Mouse (Mus musculus): ENCODE results near the gene Dnmt3a. TPM values are rescaled to one million over a fixed set of nuclear protein-coding genes. Genes with fewer than 3 reads are reported as not detected.

Dnmt3a gene
- 48.7 and 53.1 TPM in 2 replicates for polyA plus RNA-seq (2012; rRNA removed)
- polyA plus RNA-seq (2014; fragmentation: Nextera tagmentation; extraction: Ambion mirVana) = 74.5 and 84.4 TPM in 2 replicates

DNA sequence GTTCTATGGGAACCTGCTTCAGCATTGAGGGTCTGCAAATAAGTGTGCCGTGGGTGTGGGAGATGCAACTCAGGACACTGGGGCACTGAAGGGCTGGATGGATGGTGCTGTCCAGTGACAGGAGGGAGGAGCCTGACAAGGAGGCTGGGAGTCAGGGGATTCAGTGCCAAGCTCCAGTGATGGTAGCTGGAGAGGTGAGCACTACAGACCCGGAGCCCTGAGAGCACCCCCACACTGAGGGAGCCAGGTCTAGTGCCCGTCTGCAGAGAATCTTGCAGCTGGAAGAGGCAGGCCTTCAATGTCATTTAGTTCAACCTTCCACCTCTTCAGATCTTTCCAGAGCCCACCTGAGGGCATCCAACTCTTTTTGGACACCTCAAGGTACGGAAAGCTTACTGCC is at the start of gene Dnmt3a:
TSS of gene Dnmt3a (plus strand) at position 156 of the 400 bp plus-strand sequence.
- ATAC-seq (ENCODE audit: low FRiP score, low read depth) (no peak), DNase-seq (ENCODE audit: low spot score) (no peak)
- peak within 1 kb of the TSS; percentile 64 for H3K4me3 ChIP-seq (replicated peaks; ENCODE audit: low read length)
- 22% methylated on average over 4 of the region's 4 CpGs for WGBS
- no peak for TF ChIP-seq POLR2A (IDR thresholded peaks at IDR 0.05; ENCODE audit: borderline replicate concordance, extremely low read depth, insufficient read depth, insufficient read length)
- no peaks in the 10 kb centered on the region for H3K36me3 ChIP-seq (ENCODE audit: control insufficient read depth, insufficient read depth, low read length)
- peak within 1 kb of the TSS; percentile 71 for H3K4me2 ChIP-seq (replicated peaks; ENCODE audit: low read depth, low read length, severe bottlenecking)
- H3K4me1 ChIP-seq (ENCODE audit: control insufficient read depth, insufficient read depth, low read length) = peaks cover 30% of the 10 kb centered on the region
- no peaks in the 10 kb centered on the region for H3K27me3 ChIP-seq (ENCODE audit: control insufficient read depth, insufficient read depth, low read length)
- no peaks in the 10 kb centered on the region for H3K9me3 ChIP-seq (ENCODE audit: control insufficient read depth, low read length)
- H3K9ac ChIP-seq (ENCODE audit: low read depth, low read length, severe bottlenecking) = peak within 1 kb of the TSS; percentile 96
- peak within 1 kb of the TSS; percentile 95 for H3K27ac ChIP-seq (replicated peaks; ENCODE audit: low read depth, low read length)

DNA sequence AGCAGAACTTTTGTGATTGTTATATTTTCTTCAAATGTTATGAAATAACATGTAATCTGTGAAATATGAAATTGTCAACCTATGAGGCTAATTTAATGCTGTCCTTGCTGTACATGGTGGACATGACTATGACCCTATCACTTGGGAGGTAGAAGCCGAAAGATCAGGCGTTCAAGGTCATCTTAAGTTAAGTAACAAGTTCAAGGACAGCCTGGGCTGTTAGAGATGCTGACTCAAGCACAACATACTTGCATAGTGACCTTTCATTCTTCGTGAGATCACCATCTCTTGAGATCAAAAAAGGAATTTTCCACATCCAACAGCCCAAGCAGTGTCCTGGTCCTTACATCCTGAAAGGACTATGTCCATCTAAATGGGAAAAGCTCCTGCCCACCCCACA is 49.6 kb upstream of the Dnmt3a start:
- Histone ChIP-seq H3K4me2 (replicated peaks; ENCODE audit: low read depth, low read length, severe bottlenecking) (no peak overlapping the region), H3K27ac (replicated peaks; ENCODE audit: low read depth, low read length) (no peak overlapping the region), H3K27me3 (ENCODE audit: control insufficient read depth, insufficient read depth, low read length) (no peaks in the 10 kb centered on the region), H3K4me1 (ENCODE audit: control insufficient read depth, insufficient read depth, low read length) (no peaks in the 10 kb centered on the region), H3K9ac (ENCODE audit: low read depth, low read length, severe bottlenecking) (no peak overlapping the region), H3K4me3 (replicated peaks; ENCODE audit: low read length) (no peak overlapping the region), H3K36me3 (ENCODE audit: control insufficient read depth, insufficient read depth, low read length) (peaks cover 20% of the 10 kb centered on the region), H3K9me3 (ENCODE audit: control insufficient read depth, low read length) (no peaks in the 10 kb centered on the region)
- TF ChIP-seq POLR2A (IDR thresholded peaks at IDR 0.05; ENCODE audit: borderline replicate concordance, extremely low read depth, insufficient read depth, insufficient read length) = no peak
- ATAC-seq (ENCODE audit: low FRiP score, low read depth) (no peak), DNase-seq (ENCODE audit: low spot score) (no peak)
- 99% methylated on average over 3 of the region's 3 CpGs for WGBS

DNA sequence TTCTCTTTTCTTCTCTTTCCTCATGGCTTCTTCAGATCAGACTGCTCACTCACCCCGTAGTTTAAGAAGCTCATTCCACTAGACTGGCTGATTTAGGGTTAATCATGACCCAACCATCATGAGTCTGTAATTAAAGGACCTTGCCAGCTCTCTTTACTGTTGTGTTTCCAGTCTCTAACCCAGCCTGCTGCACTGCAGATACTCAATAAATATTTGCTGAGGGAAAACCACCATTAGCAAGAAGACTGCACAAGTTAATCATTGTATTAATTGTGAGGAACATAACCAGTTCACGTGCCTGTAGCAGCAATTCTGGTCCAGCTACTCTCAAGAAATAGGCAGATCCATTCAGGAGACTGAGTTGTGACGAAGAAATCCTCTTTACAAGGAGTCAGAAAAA is 47.7 kb upstream of the Dnmt3a start:
- DNase-seq (ENCODE audit: low spot score) (no peak), ATAC-seq (ENCODE audit: low FRiP score, low read depth) (no peak)
- H3K9ac ChIP-seq (ENCODE audit: low read depth, low read length, severe bottlenecking) = no peak overlapping the region

DNA sequence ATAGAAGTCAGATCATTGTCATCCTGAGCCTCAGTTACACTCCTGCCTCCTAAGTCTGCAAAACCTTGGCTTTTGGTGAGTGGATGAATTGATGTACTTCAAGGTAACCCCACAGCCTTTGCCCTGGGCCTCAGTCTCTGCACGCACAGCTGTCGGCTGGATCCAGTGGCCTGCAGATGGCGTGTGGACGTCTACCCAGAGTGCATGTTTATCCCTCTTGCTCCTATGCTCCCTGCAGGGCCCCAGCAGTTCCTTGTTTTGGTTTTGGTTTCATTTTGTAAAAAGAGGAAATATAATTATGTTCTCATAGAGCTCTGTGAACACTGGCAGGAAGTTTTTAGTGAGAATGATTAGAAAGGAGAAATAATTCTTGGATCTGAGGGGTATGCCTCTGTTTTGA is 46.4 kb upstream of the Dnmt3a start:
- H3K4me3 ChIP-seq (replicated peaks; ENCODE audit: low read length) = no peak overlapping the region
- peaks cover 4% of the 10 kb centered on the region; the same call in 1 of the 2 replicates for H3K36me3 ChIP-seq (ENCODE audit: control insufficient read depth, insufficient read depth, low read length)
- no peak overlapping the region for H3K9ac ChIP-seq (ENCODE audit: low read depth, low read length, severe bottlenecking)
- TF ChIP-seq POLR2A (IDR thresholded peaks at IDR 0.05; ENCODE audit: borderline replicate concordance, extremely low read depth, insufficient read depth, insufficient read length) = no peak
- no peaks in the 10 kb centered on the region for H3K4me1 ChIP-seq (ENCODE audit: control insufficient read depth, insufficient read depth, low read length)
- 44% methylated on average over 4 of the region's 4 CpGs for WGBS
- no peak for ATAC-seq (ENCODE audit: low FRiP score, low read depth)
- no peak overlapping the region for H3K4me2 ChIP-seq (replicated peaks; ENCODE audit: low read depth, low read length, severe bottlenecking)
- H3K9me3 ChIP-seq (ENCODE audit: control insufficient read depth, low read length) = no peaks in the 10 kb centered on the region
- DNase-seq (ENCODE audit: low spot score) = no peak
- no peaks in the 10 kb centered on the region for H3K27me3 ChIP-seq (ENCODE audit: control insufficient read depth, insufficient read depth, low read length)
- no peak overlapping the region for H3K27ac ChIP-seq (replicated peaks; ENCODE audit: low read depth, low read length)

More for the DNA sequence above, 47.7 kb upstream of the Dnmt3a start:
- Histone ChIP-seq H3K36me3 (ENCODE audit: control insufficient read depth, insufficient read depth, low read length) (peaks cover 7% of the 10 kb centered on the region), H3K4me2 (replicated peaks; ENCODE audit: low read depth, low read length, severe bottlenecking) (no peak overlapping the region), H3K27ac (replicated peaks; ENCODE audit: low read depth, low read length) (no peak overlapping the region), H3K4me1 (ENCODE audit: control insufficient read depth, insufficient read depth, low read length) (no peaks in the 10 kb centered on the region), H3K9me3 (ENCODE audit: control insufficient read depth, low read length) (no peaks in the 10 kb centered on the region), H3K27me3 (ENCODE audit: control insufficient read depth, insufficient read depth, low read length) (no peaks in the 10 kb centered on the region), H3K4me3 (replicated peaks; ENCODE audit: low read length) (no peak overlapping the region)
- no peak for TF ChIP-seq POLR2A (IDR thresholded peaks at IDR 0.05; ENCODE audit: borderline replicate concordance, extremely low read depth, insufficient read depth, insufficient read length)
- WGBS = 79% methylated on average over 3 of the region's 3 CpGs

DNA sequence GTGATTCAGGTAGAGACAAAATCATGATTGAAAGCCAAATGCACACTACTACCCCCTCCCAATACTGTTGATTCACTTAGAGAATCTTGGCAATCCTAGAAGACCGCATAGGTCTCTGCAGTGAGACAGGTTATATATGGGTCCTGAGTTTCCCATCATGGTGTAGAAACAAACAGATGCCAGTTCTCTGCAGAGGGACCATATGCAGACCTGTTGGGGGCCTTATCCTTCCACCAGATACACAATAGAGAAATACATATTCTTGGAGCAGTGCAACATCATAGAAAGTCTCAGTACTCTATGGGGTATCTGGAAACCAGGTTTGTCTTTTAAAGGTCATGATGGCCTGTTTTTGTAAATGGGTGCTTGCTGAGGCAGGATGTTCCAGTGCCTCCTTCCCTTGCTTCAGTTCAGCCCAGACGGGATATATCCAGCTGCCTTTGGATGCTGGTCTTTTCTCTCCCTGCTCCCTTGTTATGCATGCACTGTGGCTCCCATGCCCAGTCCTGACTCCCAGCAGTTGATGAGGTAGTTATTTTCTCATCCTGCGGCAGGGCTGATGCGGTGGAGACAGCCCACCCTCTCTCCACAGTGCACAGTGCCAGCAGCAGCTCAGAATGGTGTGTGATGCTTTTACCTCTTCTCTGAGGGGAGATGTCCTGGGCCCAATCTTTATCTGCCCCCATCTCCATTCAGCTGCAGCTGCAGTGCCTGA is 44.8 kb upstream of the Dnmt3a start:
- ATAC-seq (ENCODE audit: low FRiP score, low read depth) (no peak), DNase-seq (ENCODE audit: low spot score) (no peak)
- 81% methylated on average over 4 of the region's 4 CpGs for whole genome bisulfite sequencing
- Histone ChIP-seq H3K4me3 (replicated peaks; ENCODE audit: low read length) (no peak overlapping the region), H3K4me2 (replicated peaks; ENCODE audit: low read depth, low read length, severe bottlenecking) (no peak overlapping the region), H3K27ac (replicated peaks; ENCODE audit: low read depth, low read length) (no peak overlapping the region), H3K36me3 (ENCODE audit: control insufficient read depth, insufficient read depth, low read length) (peaks cover 4% of the 10 kb centered on the region; the same call in 1 of the 2 replicates), H3K27me3 (ENCODE audit: control insufficient read depth, insufficient read depth, low read length) (no peaks in the 10 kb centered on the region), H3K9ac (ENCODE audit: low read depth, low read length, severe bottlenecking) (no peak overlapping the region), H3K4me1 (ENCODE audit: control insufficient read depth, insufficient read depth, low read length) (no peaks in the 10 kb centered on the region), H3K9me3 (ENCODE audit: control insufficient read depth, low read length) (no peaks in the 10 kb centered on the region)
- no peak for TF ChIP-seq POLR2A (IDR thresholded peaks at IDR 0.05; ENCODE audit: borderline replicate concordance, extremely low read depth, insufficient read depth, insufficient read length)

All from limb, embryonic 14.5 days (tissue).